ENCODE assay signal across 26 mouse cellular contexts in genomic region chr8:88349046-88349445, GRCm38 (mm10). TPM values are rescaled to one million over a fixed set of nuclear protein-coding genes. Genes with fewer than 3 reads are reported as not detected.
A peak's percentile ranks its signal among the peaks of the same experiment; 100 is the strongest.
DNase-seq lines count a peak whose midpoint lies in the region; ATAC-seq and TF ChIP-seq lines count a peak whose summit lies in the region.
"Had no signal": no experiment of that assay in that cellular context is flagged by ENCODE, and none has a peak within 500 bp of the region (broad histone marks: within the 10 kb centered on the region; RNA-seq: fewer than 3 reads in every experiment).

No protein-coding gene starts in this region.

- no peaks in the 10 kb centered on the region for H3K27me3 ChIP-seq in heart, adult 2 months (ENCODE audit: control insufficient read depth, insufficient read depth, low read length)
- no peaks in the 10 kb centered on the region for H3K27me3 ChIP-seq in heart, embryonic 10.5 days (ENCODE audit: insufficient read depth, poor library complexity, severe bottlenecking)
- no peaks in the 10 kb centered on the region for H3K27me3 ChIP-seq in heart, embryonic 16.5 days (ENCODE audit: control insufficient read depth, insufficient read depth, low read length)
- H3K27me3 ChIP-seq in lung, postnatal 0 days (replicated peaks; ENCODE audit: insufficient read depth, low read length): no peaks in the 10 kb centered on the region
- H3K27me3 ChIP-seq in stomach, postnatal 0 days (ENCODE audit: control insufficient read depth, insufficient read depth, low read length): no peaks in the 10 kb centered on the region
- H3K27me3 ChIP-seq: embryonic facial prominence, embryonic 13.5 days; forebrain, embryonic 12.5 days; kidney, embryonic 15.5 days; limb, embryonic 15.5 days; midbrain, embryonic 15.5 days; neural tube, embryonic 12.5 days had no signal

- H3K36me3 ChIP-seq in heart, adult 2 months (ENCODE audit: control insufficient read depth, insufficient read depth, low read length): peaks cover 20% of the 10 kb centered on the region
- peaks cover 92% of the 10 kb centered on the region for H3K36me3 ChIP-seq in heart, embryonic 10.5 days
- H3K36me3 ChIP-seq in heart, embryonic 16.5 days (ENCODE audit: control insufficient read depth, insufficient read depth): peaks cover 63% of the 10 kb centered on the region
- H3K36me3 ChIP-seq in lung, postnatal 0 days (ENCODE audit: insufficient read depth, low read length): peaks cover 63% of the 10 kb centered on the region
- H3K36me3 ChIP-seq in stomach, postnatal 0 days (ENCODE audit: control insufficient read depth, insufficient read depth, low read length): peaks cover 39% of the 10 kb centered on the region

- ATAC-seq in heart, embryonic 16.5 days (replicated peaks; ENCODE audit: extremely low read depth, insufficient read depth, low FRiP score): peak; percentile 52; the same call in 1 of the 2 replicates
- ATAC-seq in lung, postnatal 0 days: no peak
- ATAC-seq in stomach, postnatal 0 days (ENCODE audit: low FRiP score, low TSS enrichment): no peak
- ATAC-seq: CD4-positive, CD25-positive, alpha-beta regulatory T cell, adult 4 months; hindbrain, postnatal 0 days; midbrain, embryonic 15.5 days had no signal

- no peaks in the 10 kb centered on the region for H3K9me3 ChIP-seq in heart, embryonic 10.5 days
- H3K9me3 ChIP-seq in heart, embryonic 16.5 days (replicated peaks; ENCODE audit: control insufficient read depth, low read length): no peaks in the 10 kb centered on the region
- no peaks in the 10 kb centered on the region for H3K9me3 ChIP-seq in lung, postnatal 0 days (ENCODE audit: low read length)
- no peaks in the 10 kb centered on the region for H3K9me3 ChIP-seq in stomach, postnatal 0 days (ENCODE audit: control insufficient read depth, low read length)
- H3K9me3 ChIP-seq: embryonic facial prominence, embryonic 13.5 days; forebrain, embryonic 12.5 days; kidney, embryonic 15.5 days; limb, embryonic 15.5 days; midbrain, embryonic 15.5 days; neural tube, embryonic 12.5 days had no signal

- no peak overlapping the region for H3K9ac ChIP-seq in heart, adult 2 months (ENCODE audit: low read depth, low read length)
- no peak overlapping the region for H3K9ac ChIP-seq in heart, embryonic 16.5 days (ENCODE audit: low read length)
- H3K9ac ChIP-seq in lung, postnatal 0 days (replicated peaks; ENCODE audit: low read depth): no peak overlapping the region
- H3K9ac ChIP-seq in stomach, postnatal 0 days (ENCODE audit: low read length): no peak overlapping the region
- H3K9ac ChIP-seq: embryonic facial prominence, embryonic 13.5 days; forebrain, embryonic 12.5 days; kidney, embryonic 15.5 days; limb, embryonic 15.5 days; liver, embryonic 14.5 days; midbrain, embryonic 15.5 days; neural tube, embryonic 12.5 days had no signal

- TF ChIP-seq EP300 in heart, adult 2 months (IDR thresholded peaks at IDR 0.05; ENCODE audit: insufficient read depth, low read depth, low read length): no peak
- no peak for TF ChIP-seq EP300 in lung, postnatal 0 days (IDR thresholded peaks at IDR 0.05)
- no peak for TF ChIP-seq EP300 in stomach, postnatal 0 days (optimal IDR thresholded peaks at IDR 0.05)

- intact Hi-C loops in heart, adult 2 months (cut with DNase I): loop anchor here (10.0 kb wide), 1 partner anchor 214 kb away; the partner anchor contains the start of gene Heatr3
- intact Hi-C loops in heart, postnatal 36 days (cut with DNase I): no loop called here

- TF ChIP-seq CTCF in heart, adult 2 months (IDR thresholded peaks at IDR 0.05): peak; percentile 43
- peak; percentile 51 for TF ChIP-seq CTCF in lung, postnatal 0 days (IDR thresholded peaks at IDR 0.05)
- TF ChIP-seq CTCF in stomach, postnatal 0 days (IDR thresholded peaks at IDR 0.05; ENCODE audit: low read depth): peak; percentile 59

- WGBS in heart, adult 2 months: 31% methylated on average over 2 of the region's 2 CpGs
- WGBS in heart, embryonic 10.5 days: 84% methylated on average over 2 of the region's 2 CpGs
- WGBS in heart, embryonic 16.5 days: 36% methylated on average over 2 of the region's 2 CpGs
- 36% methylated on average over 2 of the region's 2 CpGs for WGBS in lung, postnatal 0 days
- 48% methylated on average over 2 of the region's 2 CpGs for whole genome bisulfite sequencing in stomach, postnatal 0 days

- H3K4me1 ChIP-seq in heart, adult 2 months (ENCODE audit: control insufficient read depth, insufficient read depth, low read length): no peaks in the 10 kb centered on the region
- no peaks in the 10 kb centered on the region for H3K4me1 ChIP-seq in heart, embryonic 10.5 days
- 0 out of 2 replicates have a peak, but pooled peaks cover 4% of the 10 kb centered on the region for H3K4me1 ChIP-seq in heart, embryonic 16.5 days (ENCODE audit: control insufficient read depth, insufficient read depth, low read length)
- H3K4me1 ChIP-seq in lung, postnatal 0 days (ENCODE audit: insufficient read depth, low read depth, low read length): no peaks in the 10 kb centered on the region
- no peaks in the 10 kb centered on the region for H3K4me1 ChIP-seq in stomach, postnatal 0 days (replicated peaks; ENCODE audit: control insufficient read depth, insufficient read depth)
- H3K4me1 ChIP-seq: embryonic facial prominence, embryonic 13.5 days; forebrain, embryonic 12.5 days; kidney, embryonic 15.5 days; limb, embryonic 15.5 days; midbrain, embryonic 15.5 days; neural tube, embryonic 12.5 days had no signal

- H3K79me2 ChIP-seq in heart, adult 2 months (replicated peaks; ENCODE audit: control insufficient read depth, insufficient read depth, low read length): no peaks in the 10 kb centered on the region

- peak overlapping the region; percentile 34 for H3K27ac ChIP-seq in heart, adult 2 months
- H3K27ac ChIP-seq in heart, embryonic 10.5 days: no peak overlapping the region
- peak overlapping the region; percentile 62 for H3K27ac ChIP-seq in heart, embryonic 16.5 days (ENCODE audit: low read length)
- H3K27ac ChIP-seq in lung, postnatal 0 days (ENCODE audit: low read length): no peak overlapping the region
- peak overlapping the region; percentile 45; the same call in 1 of the 2 replicates for H3K27ac ChIP-seq in stomach, postnatal 0 days (replicated peaks)
- H3K27ac ChIP-seq: embryonic facial prominence, embryonic 13.5 days; forebrain, embryonic 12.5 days; hindbrain, postnatal 0 days; kidney, embryonic 15.5 days; limb, embryonic 15.5 days; liver, embryonic 14.5 days; midbrain, embryonic 15.5 days; neural tube, embryonic 12.5 days had no signal

- no peak for DNase-seq in heart, adult 2 months
- DNase-seq in heart, embryonic 10.5 days (ENCODE audit: low spot score): no peak
- DNase-seq in heart, postnatal 36 days: no peak
- peak; percentile 38 for DNase-seq in lung, postnatal 0 days (ENCODE audit: low spot score)
- DNase-seq in lung, postnatal 25 days (ENCODE audit: low spot score): no peak
- DNase-seq in stomach, postnatal 0 days (ENCODE audit: low spot score): no peak
- DNase-seq: adrenal gland, postnatal 10 days; cerebellum, adult 18-20 months; cerebellum, postnatal 25 days; embryo, embryonic 11 days; kidney, adult 11 months; left cerebral cortex, postnatal 4 days; right cerebral cortex, postnatal 25 days; spleen, adult 18-20 months; thymus, postnatal 14 days had no signal

- H3K4me2 ChIP-seq in heart, embryonic 16.5 days (ENCODE audit: low read depth, low read length): no peak overlapping the region
- no peak overlapping the region for H3K4me2 ChIP-seq in lung, postnatal 0 days (replicated peaks; ENCODE audit: low read depth, low read length)
- no peak overlapping the region for H3K4me2 ChIP-seq in stomach, postnatal 0 days (replicated peaks; ENCODE audit: low read depth)
- H3K4me2 ChIP-seq: embryonic facial prominence, embryonic 13.5 days; forebrain, embryonic 12.5 days; kidney, embryonic 15.5 days; limb, embryonic 15.5 days; midbrain, embryonic 15.5 days; neural tube, embryonic 12.5 days had no signal

- H3K4me3 ChIP-seq in heart, adult 2 months: no peak overlapping the region
- no peak overlapping the region for H3K4me3 ChIP-seq in heart, embryonic 10.5 days
- no peak overlapping the region for H3K4me3 ChIP-seq in heart, embryonic 16.5 days (ENCODE audit: low read length)
- H3K4me3 ChIP-seq in lung, postnatal 0 days (ENCODE audit: low read depth, low read length): no peak overlapping the region
- no peak overlapping the region for H3K4me3 ChIP-seq in stomach, postnatal 0 days (ENCODE audit: low read depth, low read length)
- H3K4me3 ChIP-seq: embryonic facial prominence, embryonic 13.5 days; erythroblast, embryonic 14.5 days; forebrain, embryonic 12.5 days; kidney, embryonic 15.5 days; limb, embryonic 15.5 days; midbrain, embryonic 15.5 days; neural tube, embryonic 12.5 days had no signal

- TF ChIP-seq POLR2A in heart, adult 2 months (IDR thresholded peaks at IDR 0.05; ENCODE audit: insufficient read depth, low read depth, low read length): no peak

RNA-seq across cellular contexts. Expression of gene Brd7, which starts 12.9 kb away (rescaled TPM):
- 10 to 100 TPM; 78.9 to 79.0 TPM for total RNA-seq in heart, adult 2 months (2021)
- polyA plus RNA-seq in heart, adult 2 months (2012; rRNA removed): 30.9 and 44.6 TPM in 2 replicates
- 56.8 and 65.1 TPM in 2 replicates for polyA plus RNA-seq in heart, embryonic 10.5 days (2016; fragmentation: Nextera tagmentation; extraction: Ambion mirVana)
- polyA plus RNA-seq in heart, embryonic 16.5 days (2015; fragmentation: Nextera tagmentation; extraction: Ambion mirVana): 60.3 and 64.4 TPM in 2 replicates
- 10 to 100 TPM; 70.9 to 83.8 TPM for total RNA-seq in heart, postnatal 36 days (2021)
- 116 and 129 TPM in 2 replicates for polyA plus RNA-seq in lung, postnatal 0 days (2015; fragmentation: Nextera tagmentation; extraction: Ambion mirVana)
- polyA plus RNA-seq in stomach, postnatal 0 days (2015; fragmentation: Nextera tagmentation; extraction: Ambion mirVana): 39.7 and 42.5 TPM in 2 replicates

Comparison
In these comparisons a context has a peak if more than half of its experiments do, and no peak if none do; other contexts are left out.
1. H3K27ac ChIP-seq: peak in heart, adult 2 months (single experiment), heart, embryonic 16.5 days (single experiment) and stomach, postnatal 0 days (single experiment); none in heart, embryonic 10.5 days (single experiment) and lung, postnatal 0 days (single experiment).
2. Peak in every context shown above with its lines, with median percentiles within 50 percentile points of each other: CTCF ChIP-seq.